Mouse (Mus musculus) heart, postnatal 36 days (tissue): ENCODE results near the gene Ppp1r7. TPM values are rescaled to one million over a fixed set of nuclear protein-coding genes. Genes with fewer than 3 reads are reported as not detected.

Experiments
- DNase-seq, 2 experiments: peaks; one replicate each; pipeline ENCODE4 v3.0.0; 2021 to 2022
- intact Hi-C: fragments of 180-260 bp; cut with DNase I; formaldehyde crosslinking; loops from one replicate; pipeline ENCODE4 v1.15.1; 2025
- microRNA-seq, 2 experiments: library from miRNA; unstranded; fragments of <30 nt; microRNA quantifications; one replicate each; pipeline ENCODE4 v1.2.0; 2021; ENCODE audit warnings: borderline number of aligned reads in 2 of 2
- total RNA-seq, 2 experiments: library from RNA; stranded (reverse); gene quantifications; 2 replicates each; pipeline ENCODE4 v1.2.3; 2021

The Ppp1r7 gene
- total RNA-seq, 2 experiments from 2014 or later: 29.1 to 31.3 TPM

- intact Hi-C loops: no loop called here
Observed at GRCm38 (mm10) chr1:93401191-93402052, 58.8 kb downstream of the Ppp1r7 start.

GRCm38 (mm10) chr1:93403403-93403802, 60.7 kb downstream of the Ppp1r7 start:
- intact Hi-C loops: no loop called here
- no peak for DNase-seq

More at GRCm38 (mm10) chr1:93401191-93402052, 58.8 kb downstream of the Ppp1r7 start:
- no peak for DNase-seq

Small RNAs within 50 kb of the gene (microRNA-seq; reads per million reads assigned to microRNA genes)
- 0 reads per million in 2 experiments for gene Mir6345
- gene Mir6902: 0 reads per million in 2 experiments

Other genes starting within 250 kb of the Ppp1r7 start
- gene Kif1a, start 240.9 kb upstream of the Ppp1r7 start, total RNA-seq: 1 to 10 TPM; 1.7 to 2.0 TPM
- not detected for gene Agxt, start 207.6 kb upstream of the Ppp1r7 start, total RNA-seq
- not detected for gene 2310007B03Rik, start 181.9 kb upstream of the Ppp1r7 start, total RNA-seq
- not detected for gene Crocc2, start 174.1 kb upstream of the Ppp1r7 start, total RNA-seq
- 10 to 100 TPM in 1 of 2 experiments, 1 to 10 TPM in 1; 9.6 to 12.8 TPM for gene Sned1, start 107.0 kb upstream of the Ppp1r7 start, total RNA-seq
- 10 to 100 TPM; 14.5 TPM for gene Mterf4, start 36.9 kb upstream of the Ppp1r7 start, total RNA-seq
- under 1 TPM; 0.28 to 0.46 TPM for gene Pask, start 628 bp downstream of the Ppp1r7 start, total RNA-seq
- not detected for gene Ano7, start 31.1 kb downstream of the Ppp1r7 start, total RNA-seq
- gene Hdlbp, start 136.0 kb downstream of the Ppp1r7 start, total RNA-seq: 100 to 1,000 TPM; 568 to 579 TPM
- gene Farp2, start 169.2 kb downstream of the Ppp1r7 start, total RNA-seq: 10 to 100 TPM; 19.5 to 20.2 TPM